Mouse (Mus musculus): ENCODE data around the gene Map2k2. TPM values are rescaled to one million over a fixed set of nuclear protein-coding genes. Genes with fewer than 3 reads are reported as not detected.

The Map2k2 gene
- polyA plus RNA-seq, 1 experiment from 2014 or later, result 197 TPM

GRCm38 (mm10) chr10:81143845-81144437, 38.2 kb downstream of the Map2k2 start:
- Histone ChIP-seq H3K4me2 (replicated peaks) (no peak overlapping the region), H3K27me3 (no peaks in the 10 kb centered on the region), H3K36me3 (peaks cover 56% of the 10 kb centered on the region), H3K9ac (no peak overlapping the region), H3K4me3 (replicated peaks) (no peak overlapping the region), H3K9me3 (replicated peaks) (no peaks in the 10 kb centered on the region), H3K27ac (replicated peaks) (no peak overlapping the region), H3K4me1 (peaks cover 68% of the 10 kb centered on the region)
- no peak for ATAC-seq (ENCODE audit: insufficient number of reproducible peaks, low FRiP score, low TSS enrichment, low read depth)
- 95% methylated on average over 52 of the region's 52 CpGs for WGBS

DNA sequence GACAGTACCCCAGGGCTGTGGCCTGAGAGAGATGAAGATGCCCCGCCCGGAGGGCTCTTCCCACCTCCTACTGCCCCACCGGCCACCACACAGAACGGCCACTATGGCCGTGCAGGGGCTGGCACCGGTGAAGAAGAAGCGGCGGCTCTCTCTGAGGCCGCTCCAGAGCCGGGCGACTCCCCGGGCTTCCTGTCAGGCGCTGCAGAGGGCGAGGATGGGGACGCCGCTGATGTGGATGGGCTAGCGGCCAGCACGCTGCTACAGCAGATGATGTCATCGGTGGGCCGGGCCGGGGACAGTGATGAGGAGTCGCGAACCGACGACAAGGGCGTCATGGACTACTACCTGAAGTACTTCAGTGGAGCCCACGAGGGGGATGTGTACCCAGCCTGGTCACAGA, 39.0 kb downstream of the Map2k2 start:
- ATAC-seq (ENCODE audit: insufficient number of reproducible peaks, low FRiP score, low TSS enrichment, low read depth), result no peak
- Histone ChIP-seq H3K4me2 (replicated peaks) (no peak overlapping the region), H3K9me3 (replicated peaks) (no peaks in the 10 kb centered on the region), H3K9ac (no peak overlapping the region), H3K36me3 (peaks cover 64% of the 10 kb centered on the region), H3K27ac (replicated peaks) (no peak overlapping the region), H3K4me1 (peaks cover 61% of the 10 kb centered on the region), H3K27me3 (no peaks in the 10 kb centered on the region), H3K4me3 (replicated peaks) (no peak overlapping the region)
- 94% methylated on average over 27 of the region's 27 CpGs for WGBS

DNA sequence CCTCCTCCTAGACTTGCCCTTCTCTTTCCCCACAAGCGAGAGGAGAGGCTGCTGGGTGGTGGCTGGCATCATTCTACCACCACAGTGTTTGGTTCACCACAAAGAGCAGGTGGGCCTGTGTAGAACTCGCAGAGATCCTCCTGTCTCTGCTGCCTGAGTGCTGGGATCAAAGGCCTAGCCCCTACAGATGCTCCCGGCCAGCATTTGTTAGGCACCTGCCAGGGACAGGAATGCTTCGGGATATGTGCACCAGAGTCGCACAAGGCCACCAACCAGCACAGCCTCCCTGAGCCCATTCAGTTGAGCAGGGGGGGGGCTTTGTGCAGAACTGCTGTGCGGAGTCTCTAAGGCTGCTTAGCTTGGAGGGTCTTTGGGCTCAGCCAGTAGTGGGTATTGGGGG, 39.6 kb downstream of the Map2k2 start:
- no peak for ATAC-seq (ENCODE audit: insufficient number of reproducible peaks, low FRiP score, low TSS enrichment, low read depth)
- Histone ChIP-seq H3K9me3 (replicated peaks) (no peaks in the 10 kb centered on the region), H3K4me3 (replicated peaks) (no peak overlapping the region), H3K4me1 (peaks cover 54% of the 10 kb centered on the region), H3K27ac (replicated peaks) (peak overlapping the region; percentile 60; the same call in 1 of the 2 replicates), H3K9ac (no peak overlapping the region), H3K36me3 (peaks cover 70% of the 10 kb centered on the region), H3K4me2 (replicated peaks) (no peak overlapping the region), H3K27me3 (no peaks in the 10 kb centered on the region)
- WGBS, result 93% methylated on average over 6 of the region's 6 CpGs

DNA sequence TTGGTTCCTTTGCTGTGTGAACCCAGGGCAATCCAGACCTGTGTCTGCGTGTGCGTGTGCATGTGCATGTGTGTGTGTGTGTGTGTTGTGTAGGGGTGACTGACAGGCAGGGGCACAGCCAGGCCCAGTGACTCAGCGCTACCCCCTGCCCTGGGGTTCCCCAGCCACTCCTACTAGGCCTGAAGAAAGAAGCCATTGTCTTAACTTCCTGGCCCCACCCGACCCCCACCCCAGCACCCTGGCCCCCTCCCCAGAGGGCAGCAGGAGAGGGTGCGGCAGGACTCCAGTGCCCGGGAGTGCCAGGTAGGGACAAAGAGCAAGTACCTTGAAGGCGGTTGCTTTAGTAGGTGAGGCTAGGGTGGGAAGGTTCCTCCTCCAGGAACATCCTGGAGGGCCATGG, 40.1 kb downstream of the Map2k2 start:
- H3K27ac ChIP-seq (replicated peaks), result peak overlapping the region; percentile 60
- ATAC-seq (ENCODE audit: insufficient number of reproducible peaks, low FRiP score, low TSS enrichment, low read depth), result no peak

DNA sequence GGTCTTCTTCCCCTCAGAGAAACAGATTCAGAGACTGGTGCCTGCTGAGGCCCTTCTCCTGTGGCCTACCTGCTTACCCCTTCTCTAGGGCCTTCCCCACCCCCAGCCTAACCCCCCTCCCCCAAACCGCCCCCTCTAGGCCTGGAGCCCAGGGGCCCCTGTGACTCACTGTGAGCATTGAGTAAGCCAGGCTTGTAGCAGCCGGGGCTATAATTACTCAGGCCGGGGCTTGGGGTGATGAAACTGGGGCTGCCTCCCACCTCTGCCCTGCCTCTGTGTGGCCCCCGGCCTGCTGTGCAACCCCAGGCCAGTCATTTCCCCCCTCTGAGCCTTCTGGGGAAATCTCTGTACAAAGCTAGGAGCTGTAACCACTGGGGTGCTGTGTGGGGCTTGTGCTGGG, 40.6 kb downstream of the Map2k2 start:
- Histone ChIP-seq H3K4me3 (replicated peaks) (no peak overlapping the region; the same call in 1 of the 2 replicates), H3K9me3 (replicated peaks) (no peaks in the 10 kb centered on the region), H3K27me3 (no peaks in the 10 kb centered on the region), H3K36me3 (peaks cover 72% of the 10 kb centered on the region), H3K4me2 (replicated peaks) (no peak overlapping the region), H3K4me1 (peaks cover 45% of the 10 kb centered on the region), H3K9ac (no peak overlapping the region), H3K27ac (replicated peaks) (peak overlapping the region; percentile 60)
- WGBS, result 65% methylated on average over 4 of the region's 4 CpGs
- no peak for ATAC-seq (ENCODE audit: insufficient number of reproducible peaks, low FRiP score, low TSS enrichment, low read depth)

More for the DNA sequence above, 40.1 kb downstream of the Map2k2 start:
- Histone ChIP-seq H3K4me1 (peaks cover 50% of the 10 kb centered on the region), H3K4me3 (replicated peaks) (0 out of 2 replicates have a peak overlapping the region, but pooled peaks have one; percentile 7), H3K4me2 (replicated peaks) (no peak overlapping the region), H3K9me3 (replicated peaks) (no peaks in the 10 kb centered on the region), H3K27me3 (no peaks in the 10 kb centered on the region), H3K9ac (no peak overlapping the region), H3K36me3 (peaks cover 72% of the 10 kb centered on the region)
- 71% methylated on average over 7 of the region's 7 CpGs for WGBS

GRCm38 (mm10) chr10:81151261-81151660, 45.5 kb downstream of the Map2k2 start:
- Histone ChIP-seq H3K27ac (replicated peaks) (no peak overlapping the region), H3K9ac (no peak overlapping the region), H3K4me1 (peaks cover 13% of the 10 kb centered on the region), H3K27me3 (no peaks in the 10 kb centered on the region), H3K4me2 (replicated peaks) (no peak overlapping the region), H3K36me3 (peaks cover 82% of the 10 kb centered on the region), H3K9me3 (replicated peaks) (no peaks in the 10 kb centered on the region), H3K4me3 (replicated peaks) (no peak overlapping the region)
- 71% methylated on average over 6 of the region's 6 CpGs for WGBS
- ATAC-seq (ENCODE audit: insufficient number of reproducible peaks, low FRiP score, low TSS enrichment, low read depth), result no peak

DNA sequence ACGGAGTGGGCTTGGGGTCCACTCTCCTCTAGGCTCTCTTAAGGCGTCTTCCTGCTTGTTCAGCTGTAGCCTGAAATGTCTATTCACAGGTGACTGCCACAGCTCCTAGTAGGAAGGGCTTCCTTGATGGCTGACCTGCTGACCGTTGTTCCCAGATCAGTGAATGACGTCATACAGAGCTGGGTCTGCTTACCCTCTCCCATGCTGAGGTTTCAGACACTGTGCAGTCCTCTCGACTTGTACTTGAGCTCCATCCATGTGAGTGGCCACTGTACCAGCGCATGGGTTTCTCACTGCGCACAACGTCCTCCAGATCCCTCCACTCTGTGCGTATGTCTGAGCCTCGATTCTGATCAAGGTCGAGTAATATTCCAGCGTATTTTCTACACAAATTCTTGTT, 46.9 kb downstream of the Map2k2 start:
- Histone ChIP-seq H3K4me3 (replicated peaks) (no peak overlapping the region), H3K27ac (replicated peaks) (no peak overlapping the region; the same call in 1 of the 2 replicates), H3K9ac (no peak overlapping the region), H3K9me3 (replicated peaks) (no peaks in the 10 kb centered on the region), H3K4me1 (peaks cover 10% of the 10 kb centered on the region; the same call in 1 of the 2 replicates), H3K36me3 (peaks cover 82% of the 10 kb centered on the region), H3K4me2 (replicated peaks) (no peak overlapping the region), H3K27me3 (no peaks in the 10 kb centered on the region)
- ATAC-seq (ENCODE audit: insufficient number of reproducible peaks, low FRiP score, low TSS enrichment, low read depth), result no peak
- 67% methylated on average over 12 of the region's 12 CpGs for WGBS

GRCm38 (mm10) chr10:81154313-81154712, 48.6 kb downstream of the Map2k2 start:
- Histone ChIP-seq H3K27me3 (no peaks in the 10 kb centered on the region), H3K36me3 (peaks cover 80% of the 10 kb centered on the region), H3K4me3 (replicated peaks) (no peak overlapping the region), H3K27ac (replicated peaks) (peak overlapping the region; percentile 18; the same call in 1 of the 2 replicates), H3K9me3 (replicated peaks) (no peaks in the 10 kb centered on the region), H3K4me1 (peaks cover 10% of the 10 kb centered on the region; the same call in 1 of the 2 replicates), H3K9ac (no peak overlapping the region), H3K4me2 (replicated peaks) (no peak overlapping the region)
- ATAC-seq (ENCODE audit: insufficient number of reproducible peaks, low FRiP score, low TSS enrichment, low read depth), result no peak
- WGBS, result 88% methylated on average over 12 of the region's 12 CpGs

DNA sequence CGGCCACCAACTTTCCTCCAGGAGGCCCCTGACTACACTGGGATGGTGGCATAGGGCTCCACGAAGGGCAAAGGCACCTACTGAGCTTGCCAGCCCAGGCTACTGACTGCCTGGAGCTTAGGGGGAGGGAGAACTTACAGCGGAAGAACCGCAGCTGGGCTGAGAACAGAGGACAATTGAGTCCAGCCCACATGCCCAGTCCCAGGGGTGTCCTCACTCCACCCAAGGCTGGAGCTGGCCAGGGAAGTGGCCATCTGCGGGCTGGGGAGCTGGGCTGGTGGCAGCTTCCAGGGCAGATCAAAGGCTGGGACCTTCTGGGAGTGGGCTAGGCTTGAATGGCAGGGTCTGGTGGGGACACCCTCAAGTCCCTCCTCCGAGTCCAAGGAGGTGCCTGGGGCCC, 49.0 kb downstream of the Map2k2 start:
- WGBS, result 64% methylated on average over 6 of the region's 6 CpGs
- H3K9ac ChIP-seq, result no peak overlapping the region
- H3K36me3 ChIP-seq, result peaks cover 77% of the 10 kb centered on the region
- peaks cover 10% of the 10 kb centered on the region; the same call in 1 of the 2 replicates for H3K4me1 ChIP-seq
- no peak overlapping the region for H3K4me3 ChIP-seq (replicated peaks)
- no peak overlapping the region for H3K4me2 ChIP-seq (replicated peaks)
- ATAC-seq (ENCODE audit: insufficient number of reproducible peaks, low FRiP score, low TSS enrichment, low read depth), result no peak
- no peaks in the 10 kb centered on the region for H3K27me3 ChIP-seq
- peak overlapping the region; percentile 18 for H3K27ac ChIP-seq (replicated peaks)
- H3K9me3 ChIP-seq (replicated peaks), result no peaks in the 10 kb centered on the region

- H3K9me3 ChIP-seq (replicated peaks), result no peaks in the 10 kb centered on the region
- no peak for ATAC-seq (ENCODE audit: insufficient number of reproducible peaks, low FRiP score, low TSS enrichment, low read depth)
- H3K4me1 ChIP-seq, result peaks cover 10% of the 10 kb centered on the region
- 88% methylated on average over 8 of the region's 8 CpGs for WGBS
- no peak overlapping the region for H3K9ac ChIP-seq
- H3K27me3 ChIP-seq, result no peaks in the 10 kb centered on the region
- H3K27ac ChIP-seq (replicated peaks), result no peak overlapping the region
- H3K4me2 ChIP-seq (replicated peaks), result no peak overlapping the region
- H3K36me3 ChIP-seq, result peaks cover 69% of the 10 kb centered on the region
- H3K4me3 ChIP-seq (replicated peaks), result no peak overlapping the region
These were observed 56.0 kb downstream of the Map2k2 start for GRCm38 (mm10) chr10:81161602-81162317.

DNA sequence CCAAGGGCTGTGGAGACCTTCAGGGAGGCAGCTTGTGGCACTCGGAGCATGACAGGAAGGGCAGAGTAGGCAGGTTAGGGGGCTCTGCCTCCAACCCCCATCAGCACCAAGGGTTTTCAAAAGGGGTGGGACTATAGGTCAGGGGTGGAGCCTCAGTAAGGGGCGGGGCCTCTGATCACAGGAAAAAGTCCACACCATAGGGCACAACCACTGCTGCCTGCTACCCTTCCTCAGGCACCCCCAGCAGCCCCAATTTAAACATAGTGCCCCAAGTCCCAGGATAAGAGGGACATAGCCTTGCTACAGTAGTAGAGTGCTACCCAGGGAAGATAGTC, 56.6 kb downstream of the Map2k2 start:
- Histone ChIP-seq H3K9me3 (replicated peaks) (no peaks in the 10 kb centered on the region), H3K9ac (no peak overlapping the region), H3K36me3 (peaks cover 64% of the 10 kb centered on the region), H3K4me1 (peaks cover 14% of the 10 kb centered on the region), H3K4me2 (replicated peaks) (no peak overlapping the region), H3K4me3 (replicated peaks) (no peak overlapping the region), H3K27ac (replicated peaks) (no peak overlapping the region), H3K27me3 (no peaks in the 10 kb centered on the region)
- WGBS, result 72% methylated on average over 2 of the region's 2 CpGs
- ATAC-seq (ENCODE audit: insufficient number of reproducible peaks, low FRiP score, low TSS enrichment, low read depth), result no peak

All from embryonic facial prominence, embryonic 15.5 days (tissue).